Mouse (Mus musculus) kidney, embryonic 16.5 days (tissue): ENCODE data around the gene Ino80b. TPM values are rescaled to one million over a fixed set of nuclear protein-coding genes. Genes with fewer than 3 reads are reported as not detected.

Experiments used
- ATAC-seq: fragments of 200-750 bp; cut with Nextera tagmentation; 2 replicates; pipeline ENCODE4 v1.8.0; 2017; ENCODE audit warnings: moderate TSS enrichment; ENCODE audit not compliant: low FRiP score, low TSS enrichment
- H3K27ac ChIP-seq: fragments of 300-500 bp; sonication (generic); 2 replicates; pipeline ENCODE4 v1.5.1; 2014; ENCODE audit warnings: low read length
- H3K27me3 ChIP-seq: fragments of 300-500 bp; sonication (generic); 2 replicates; pipeline ENCODE4 v1.6.1; 2014; ENCODE audit warnings: low read length, control low read depth, mixed read lengths; ENCODE audit not compliant: insufficient read depth
- H3K36me3 ChIP-seq: fragments of 300-500 bp; sonication (generic); 2 replicates; pipeline ENCODE4 v1.6.1; 2014; ENCODE audit warnings: low read length, control low read depth, mixed read lengths; ENCODE audit not compliant: insufficient read depth
- H3K4me1 ChIP-seq: fragments of 300-500 bp; sonication (generic); 2 replicates; pipeline ENCODE4 v1.6.1; 2014; ENCODE audit warnings: low read length, control low read depth, mixed read lengths; ENCODE audit not compliant: insufficient read depth
- H3K4me2 ChIP-seq: fragments of 300-500 bp; sonication (generic); replicated peaks from 2 replicates; pipeline ENCODE4 v1.6.1; 2014; ENCODE audit warnings: low read depth, low read length
- H3K4me3 ChIP-seq: fragments of 300-500 bp; sonication (generic); 2 replicates; pipeline ENCODE4 v1.5.1; 2014; ENCODE audit warnings: mild to moderate bottlenecking, low read length
- H3K9ac ChIP-seq: fragments of 300-500 bp; sonication (generic); replicated peaks from 2 replicates; pipeline ENCODE4 v1.6.1; 2014; ENCODE audit warnings: low read length
- H3K9me3 ChIP-seq: fragments of 300-500 bp; sonication (generic); 2 replicates; pipeline ENCODE4 v1.6.1; 2016; ENCODE audit warnings: low read length, control low read depth
- WGBS: fragments of 180-500 bp; shearing (Covaris S2); extraction: QIAGEN DNeasy Blood & Tissue Kit; methylation state at CpG from one replicate; pipeline ENCODE4 v1.1.7; 2014; 5-methylcytosine and 5-hydroxymethylcytosine counted together
- polyA plus RNA-seq: library from polyadenylated mRNA; unstranded; fragments of >200 nt; fragmentation: Nextera tagmentation; extraction: Ambion mirVana; gene quantifications from 2 replicates; pipeline ENCODE4 v1.2.1, GENCODE M21; 2015

Ino80b gene
- 14.2 TPM in 2 replicates for polyA plus RNA-seq

DNA sequence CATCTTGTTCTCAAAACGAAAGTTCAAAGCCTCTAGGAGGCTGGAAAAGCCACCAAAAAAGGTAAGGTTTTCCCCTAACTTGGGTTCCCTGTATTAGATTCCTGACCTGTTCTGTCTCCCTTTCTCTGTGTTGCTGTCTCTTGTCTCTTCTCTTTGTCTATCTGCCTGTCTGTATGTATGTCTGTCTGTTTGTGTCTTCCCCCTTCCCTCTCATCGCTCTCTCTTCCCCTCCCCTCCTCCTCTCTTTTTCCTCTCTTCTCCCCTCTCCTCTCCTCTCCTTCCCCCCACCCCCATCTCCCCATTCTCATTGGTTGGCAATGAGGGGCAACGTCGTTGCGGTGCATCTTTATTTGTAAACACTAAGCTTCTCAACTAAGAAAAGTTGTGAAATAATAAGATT, at the start of gene Ino80b:
Gene Ino80b, minus strand, starts transcription at position 101 of the 400 bp plus-strand sequence.
- ATAC-seq = no peak
- Histone ChIP-seq H3K9ac (peak within 1 kb of the TSS; percentile 85), H3K27me3 (no peaks in the 10 kb centered on the region), H3K4me2 (peak within 1 kb of the TSS; percentile 91), H3K36me3 (peaks cover 3% of the 10 kb centered on the region; the same call in 1 of the 2 replicates), H3K4me3 (peak within 1 kb of the TSS; percentile 78), H3K4me1 (peaks cover 35% of the 10 kb centered on the region), H3K9me3 (no peaks in the 10 kb centered on the region), H3K27ac (peak within 1 kb of the TSS; percentile 76; the same call in 1 of the 2 replicates)
- 27% methylated on average over 5 of the region's 5 CpGs for WGBS

- ATAC-seq = no peak
- Histone ChIP-seq H3K4me3 (no peak overlapping the region), H3K4me1 (peaks cover 8% of the 10 kb centered on the region; the same call in 1 of the 2 replicates), H3K4me2 (no peak overlapping the region), H3K9me3 (no peaks in the 10 kb centered on the region), H3K36me3 (no peaks in the 10 kb centered on the region), H3K9ac (no peak overlapping the region), H3K27ac (no peak overlapping the region), H3K27me3 (no peaks in the 10 kb centered on the region)
- 61% methylated on average over 9 of the region's 9 CpGs for WGBS
Observed at GRCm38 (mm10) chr6:83172240-83172920, 47.1 kb upstream of the Ino80b start.

GRCm38 (mm10) chr6:83171063-83171462, 45.8 kb upstream of the Ino80b start:
- Histone ChIP-seq H3K4me1 (peaks cover 17% of the 10 kb centered on the region), H3K27ac (no peak overlapping the region), H3K27me3 (no peaks in the 10 kb centered on the region), H3K9ac (no peak overlapping the region), H3K4me3 (no peak overlapping the region), H3K4me2 (no peak overlapping the region), H3K9me3 (no peaks in the 10 kb centered on the region), H3K36me3 (no peaks in the 10 kb centered on the region)
- 75% methylated on average over 5 of the region's 5 CpGs for WGBS
- ATAC-seq = no peak

GRCm38 (mm10) chr6:83169872-83170271, 44.6 kb upstream of the Ino80b start:
- Histone ChIP-seq H3K9ac (no peak overlapping the region), H3K36me3 (no peaks in the 10 kb centered on the region), H3K9me3 (no peaks in the 10 kb centered on the region), H3K4me1 (peaks cover 20% of the 10 kb centered on the region), H3K4me3 (no peak overlapping the region), H3K27me3 (no peaks in the 10 kb centered on the region), H3K4me2 (no peak overlapping the region), H3K27ac (no peak overlapping the region)
- WGBS = 34% methylated on average over 5 of the region's 5 CpGs
- ATAC-seq = no peak

- Histone ChIP-seq H3K27ac (peak overlapping the region; percentile 84), H3K4me1 (peaks cover 37% of the 10 kb centered on the region), H3K4me2 (peak overlapping the region; percentile 80), H3K9ac (peak overlapping the region; percentile 93), H3K4me3 (peak overlapping the region; percentile 89), H3K9me3 (no peaks in the 10 kb centered on the region), H3K36me3 (no peaks in the 10 kb centered on the region), H3K27me3 (peaks cover 14% of the 10 kb centered on the region)
- no peak; the same call in 1 of the 2 replicates for ATAC-seq
- WGBS = 0% methylated on average over 12 of the region's 12 CpGs
Observed at GRCm38 (mm10) chr6:83166243-83166630, 41.0 kb upstream of the Ino80b start.

DNA sequence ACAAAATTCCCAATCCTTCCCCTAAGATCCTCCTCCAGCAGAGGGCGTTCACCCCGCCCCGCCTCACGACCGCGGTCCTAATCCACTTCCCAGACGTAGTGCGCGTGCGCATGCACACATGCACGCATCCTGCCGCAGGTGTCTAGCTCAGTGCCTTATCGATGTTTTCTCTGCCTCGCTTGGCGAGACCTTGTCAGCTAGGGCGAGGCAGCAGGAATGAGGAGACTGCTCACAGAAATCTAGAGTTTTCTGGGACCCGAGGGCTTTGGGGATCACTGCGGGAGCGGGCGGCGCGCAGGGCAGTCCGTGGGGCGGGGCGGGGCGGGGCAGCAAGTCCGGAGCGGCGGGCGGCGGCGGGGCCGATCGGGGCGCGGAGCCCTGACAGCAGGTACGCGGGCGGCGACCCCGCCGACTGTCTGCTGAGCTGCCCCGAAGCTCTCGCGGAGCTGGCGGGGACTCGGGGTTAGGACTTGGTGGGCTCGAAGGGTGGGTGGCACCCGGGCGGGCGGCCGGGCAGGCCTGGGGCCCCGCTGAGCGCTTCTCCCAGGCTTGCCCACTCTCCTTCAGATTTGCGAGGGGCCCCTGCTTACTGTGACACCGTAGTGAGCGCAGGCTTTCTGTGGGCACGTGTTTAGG, 40.5 kb upstream of the Ino80b start, which contains the start of gene Dctn1:
Gene Dctn1, plus strand, starts transcription at position 314 of the 636 bp plus-strand sequence.
- Histone ChIP-seq H3K27ac (peak within 1 kb of the TSS; percentile 84), H3K4me1 (peaks cover 37% of the 10 kb centered on the region), H3K9me3 (no peaks in the 10 kb centered on the region), H3K27me3 (peaks cover 19% of the 10 kb centered on the region), H3K4me2 (peak within 1 kb of the TSS; percentile 80), H3K4me3 (peak within 1 kb of the TSS; percentile 89), H3K36me3 (no peaks in the 10 kb centered on the region), H3K9ac (peak within 1 kb of the TSS; percentile 93)
- under 1% methylated on average over 49 of the region's 58 CpGs for WGBS
- ATAC-seq = peak; percentile 82

- Histone ChIP-seq H3K27ac (peak overlapping the region; percentile 64), H3K27me3 (peaks cover 24% of the 10 kb centered on the region), H3K4me1 (peaks cover 36% of the 10 kb centered on the region), H3K4me3 (peak overlapping the region; percentile 89), H3K9me3 (no peaks in the 10 kb centered on the region), H3K4me2 (peak overlapping the region; percentile 80), H3K9ac (peak overlapping the region; percentile 93), H3K36me3 (no peaks in the 10 kb centered on the region)
- WGBS = 4% methylated on average over 6 of the region's 6 CpGs
- no peak; the same call in 1 of the 2 replicates for ATAC-seq
Observed at GRCm38 (mm10) chr6:83165026-83165606, 39.9 kb upstream of the Ino80b start.

- H3K27me3 ChIP-seq = peaks cover 24% of the 10 kb centered on the region
- H3K9me3 ChIP-seq = no peaks in the 10 kb centered on the region
- peak overlapping the region; percentile 48 for H3K4me3 ChIP-seq
- H3K4me2 ChIP-seq = peak overlapping the region; percentile 85
- no peaks in the 10 kb centered on the region for H3K36me3 ChIP-seq
- H3K27ac ChIP-seq = no peak overlapping the region
- H3K4me1 ChIP-seq = peaks cover 30% of the 10 kb centered on the region
- WGBS = under 1% methylated on average over 8 of the region's 8 CpGs
- ATAC-seq = no peak
- peak overlapping the region; percentile 53 for H3K9ac ChIP-seq
Observed at GRCm38 (mm10) chr6:83162701-83163100, 37.5 kb upstream of the Ino80b start.

GRCm38 (mm10) chr6:83161921-83162641, 36.9 kb upstream of the Ino80b start:
- Histone ChIP-seq H3K27me3 (peaks cover 24% of the 10 kb centered on the region), H3K9me3 (no peaks in the 10 kb centered on the region), H3K36me3 (no peaks in the 10 kb centered on the region), H3K4me2 (peak overlapping the region; percentile 85), H3K4me1 (peaks cover 26% of the 10 kb centered on the region), H3K27ac (no peak overlapping the region), H3K4me3 (peak overlapping the region; percentile 48), H3K9ac (peak overlapping the region; percentile 53)
- under 1% methylated on average over 49 of the region's 49 CpGs for WGBS
- peak; percentile 42; the same call in 1 of the 2 replicates for ATAC-seq
